Mouse (Mus musculus) heart, postnatal 0 days (tissue): ENCODE data around the gene Cd300e. TPM values are rescaled to one million over a fixed set of nuclear protein-coding genes. Genes with fewer than 3 reads are reported as not detected.

Experiments
- ATAC-seq: fragments of 200-750 bp; cut with Nextera tagmentation; 2 replicates; pipeline ENCODE4 v1.8.0; 2017; ENCODE audit warnings: low read depth, moderate number of reproducible peaks, moderate library complexity; ENCODE audit not compliant: insufficient read depth
- DNase-seq: peaks from one replicate; pipeline ENCODE4 v3.0.0-alpha.2; 2016; ENCODE audit warnings: low spot score
- H3K27ac ChIP-seq: fragments of 300-500 bp; sonication (generic); 2 replicates; pipeline ENCODE4 v1.5.1; 2014; ENCODE audit warnings: low read depth, mild to moderate bottlenecking
- H3K27me3 ChIP-seq: fragments of 300-500 bp; sonication (generic); 2 replicates; pipeline ENCODE4 v1.6.1; 2014; ENCODE audit warnings: low read length, mixed read lengths; ENCODE audit not compliant: control insufficient read depth, insufficient read depth
- H3K36me3 ChIP-seq: fragments of 300-500 bp; sonication (generic); replicated peaks from 2 replicates; pipeline ENCODE4 v1.6.1; 2014; ENCODE audit warnings: low read length, mixed read lengths; ENCODE audit not compliant: control insufficient read depth, insufficient read depth
- H3K4me1 ChIP-seq: fragments of 300-500 bp; sonication (generic); 2 replicates; pipeline ENCODE4 v1.6.1; 2014; ENCODE audit warnings: antibody characterized with exemption; ENCODE audit not compliant: control insufficient read depth, insufficient read depth
- H3K4me2 ChIP-seq: fragments of 300-500 bp; sonication (generic); 2 replicates; pipeline ENCODE4 v1.6.1; 2014; ENCODE audit warnings: low read depth, mild to moderate bottlenecking, low read length, moderate library complexity
- H3K4me3 ChIP-seq: fragments of 300-500 bp; sonication (generic); 2 replicates; pipeline ENCODE4 v1.5.1; 2014; ENCODE audit warnings: low read depth, low read length
- H3K9ac ChIP-seq: fragments of 300-500 bp; sonication (generic); replicated peaks from 2 replicates; pipeline ENCODE4 v1.6.1; 2014; ENCODE audit warnings: low read depth, low read length, mixed read lengths
- H3K9me3 ChIP-seq: fragments of 300-500 bp; sonication (generic); replicated peaks from 2 replicates; pipeline ENCODE4 v1.6.1; 2016; ENCODE audit warnings: low read length; ENCODE audit not compliant: control insufficient read depth
- CTCF ChIP-seq: IDR thresholded peaks from 2 replicates; pipeline ENCODE4 v1.5.1; 2016; ENCODE audit warnings: antibody characterized with exemption, control low read depth, low read depth
- EP300 ChIP-seq: IDR thresholded peaks from 2 replicates; pipeline ENCODE4 v1.6.1; 2016; ENCODE audit warnings: antibody characterized with exemption, low read depth
- WGBS: fragments of 180-500 bp; shearing (Covaris S2); extraction: QIAGEN DNeasy Blood & Tissue Kit; methylation state at CpG from one replicate; pipeline ENCODE4 v1.1.7; 2014; 5-methylcytosine and 5-hydroxymethylcytosine counted together
- polyA plus RNA-seq: library from polyadenylated mRNA; unstranded; fragments of >200 nt; fragmentation: Nextera tagmentation; extraction: Ambion mirVana; gene quantifications from 2 replicates; pipeline ENCODE4 v1.2.1, GENCODE M21; 2015
- total RNA-seq: library from RNA; depleted of rRNA; stranded (reverse); fragments of >200 nt; gene quantifications from 2 replicates; pipeline ENCODE4 v1.2.3, GENCODE M21; 2014; ENCODE audit warnings: low replicate concordance

Gene Cd300e
- total and polyA plus RNA-seq, 2 experiments from 2014 or later: 0.07 TPM; not detected in 1

- Histone ChIP-seq H3K36me3 (no peaks in the 10 kb centered on the region), H3K4me3 (no peak overlapping the region), H3K4me1 (no peaks in the 10 kb centered on the region), H3K9me3 (no peaks in the 10 kb centered on the region), H3K27me3 (no peaks in the 10 kb centered on the region), H3K27ac (no peak overlapping the region), H3K4me2 (no peak overlapping the region), H3K9ac (no peak overlapping the region)
- TF ChIP-seq CTCF (no peak), EP300 (no peak)
- ATAC-seq (no peak), DNase-seq (no peak)
- 55% methylated on average over 7 of the region's 7 CpGs for WGBS
These were observed 13.4 kb upstream of the Cd300e start for GRCm38 (mm10) chr11:115075407-115075806.

GRCm38 (mm10) chr11:115073002-115073401 lies 11.0 kb upstream of the Cd300e start:
- TF ChIP-seq EP300: no peak
- TF ChIP-seq CTCF: no peak
- ATAC-seq: no peak
- no peaks in the 10 kb centered on the region for H3K36me3 ChIP-seq

GRCm38 (mm10) chr11:115071631-115072294 lies 9.8 kb upstream of the Cd300e start:
- Histone ChIP-seq H3K9me3 (no peaks in the 10 kb centered on the region), H3K9ac (no peak overlapping the region), H3K4me2 (peak overlapping the region; percentile 37), H3K27ac (peak overlapping the region; percentile 43; the same call in 1 of the 2 replicates), H3K36me3 (no peaks in the 10 kb centered on the region), H3K27me3 (no peaks in the 10 kb centered on the region), H3K4me1 (no peaks in the 10 kb centered on the region), H3K4me3 (no peak overlapping the region)
- TF ChIP-seq EP300 (no peak), CTCF (no peak)
- DNase-seq: peak; percentile 39
- WGBS: 20% methylated on average over 14 of the region's 14 CpGs
- peak; percentile 49; the same call in 1 of the 2 replicates for ATAC-seq

More at GRCm38 (mm10) chr11:115073002-115073401, 11.0 kb upstream of the Cd300e start:
- no peak overlapping the region for H3K9ac ChIP-seq
- no peaks in the 10 kb centered on the region for H3K27me3 ChIP-seq
- no peak for DNase-seq
- H3K4me3 ChIP-seq: no peak overlapping the region
- WGBS: 64% methylated on average over 5 of the region's 5 CpGs
- no peak overlapping the region for H3K4me2 ChIP-seq
- H3K9me3 ChIP-seq: no peaks in the 10 kb centered on the region
- H3K27ac ChIP-seq: no peak overlapping the region
- H3K4me1 ChIP-seq: no peaks in the 10 kb centered on the region

- Histone ChIP-seq H3K4me3 (no peak overlapping the region), H3K27me3 (no peaks in the 10 kb centered on the region), H3K9ac (no peak overlapping the region), H3K27ac (no peak overlapping the region), H3K4me1 (no peaks in the 10 kb centered on the region), H3K4me2 (0 out of 2 replicates have a peak overlapping the region, but pooled peaks have one; percentile 10), H3K36me3 (no peaks in the 10 kb centered on the region), H3K9me3 (no peaks in the 10 kb centered on the region)
- no peak for DNase-seq
- 12% methylated on average over 9 of the region's 9 CpGs for WGBS
- ATAC-seq: no peak
- TF ChIP-seq CTCF (no peak), EP300 (no peak)
These were observed 9.1 kb upstream of the Cd300e start for GRCm38 (mm10) chr11:115071015-115071551.

DNA sequence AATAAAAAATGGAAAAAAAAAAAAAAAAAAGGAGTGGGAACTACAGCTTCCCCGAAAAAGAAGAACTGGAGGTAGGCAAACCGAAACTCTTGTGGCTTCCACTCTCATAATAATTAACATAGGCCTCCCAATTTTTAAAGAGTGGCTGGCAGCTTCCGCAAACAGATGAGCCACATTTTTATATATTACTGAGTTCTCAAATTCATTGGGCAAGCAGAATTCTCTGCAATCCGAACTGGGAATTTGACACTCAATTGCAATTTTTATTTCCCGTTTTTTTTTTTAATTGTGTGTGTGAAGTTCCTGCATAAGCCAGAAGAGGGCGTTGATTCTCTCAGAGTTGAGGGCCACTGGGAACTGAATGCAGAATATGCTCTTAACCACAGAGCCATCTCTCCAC lies 4.8 kb upstream of the Cd300e start:
- Histone ChIP-seq H3K9me3 (no peaks in the 10 kb centered on the region), H3K36me3 (no peaks in the 10 kb centered on the region), H3K4me2 (no peak overlapping the region), H3K9ac (no peak overlapping the region), H3K4me1 (no peaks in the 10 kb centered on the region), H3K4me3 (no peak overlapping the region), H3K27ac (no peak overlapping the region), H3K27me3 (no peaks in the 10 kb centered on the region)
- no peak for TF ChIP-seq CTCF
- no peak for TF ChIP-seq EP300
- 60% methylated on average over 6 of the region's 6 CpGs for WGBS
- ATAC-seq: no peak
- DNase-seq: no peak
